Mouse (Mus musculus) adrenal gland, postnatal 25 days (tissue): ENCODE results near the gene Dcbld2. TPM values are rescaled to one million over a fixed set of nuclear protein-coding genes. Genes with fewer than 3 reads are reported as not detected.
"Not testable (repeated sequence)": the region's sequence is repeated elsewhere in the genome, so short reads cannot be mapped to it uniquely, and the experiment has no call there.

ENCODE experiments used
- DNase-seq: peaks from one replicate; pipeline ENCODE4 v3.0.0; 2021; ENCODE audit warnings: mixed read lengths
- total RNA-seq: library from RNA; stranded (reverse); gene quantifications from 2 replicates; pipeline ENCODE4 v1.2.3, GENCODE M21; 2021

Gene Dcbld2
- total RNA-seq, 1 experiment from 2014 or later: 11.5 TPM

- DNase-seq: no peak
Observed at GRCm38 (mm10) chr16:58450648-58451047, 42.4 kb downstream of the Dcbld2 start.

- no peak for DNase-seq
Observed at GRCm38 (mm10) chr16:58451647-58452046, 43.4 kb downstream of the Dcbld2 start.

GRCm38 (mm10) chr16:58453138-58453537 is 44.9 kb downstream of the Dcbld2 start:
- DNase-seq: no peak

- no peak for DNase-seq
Observed at GRCm38 (mm10) chr16:58453820-58454219, 45.6 kb downstream of the Dcbld2 start.

- peak; percentile 45 for DNase-seq
Observed at GRCm38 (mm10) chr16:58454617-58455016, 46.4 kb downstream of the Dcbld2 start.

- DNase-seq: no peak
Observed at GRCm38 (mm10) chr16:58455118-58455517, 46.9 kb downstream of the Dcbld2 start.

GRCm38 (mm10) chr16:58456445-58456844 is 48.2 kb downstream of the Dcbld2 start:
- DNase-seq: no peak

GRCm38 (mm10) chr16:58456991-58457390 is 48.7 kb downstream of the Dcbld2 start:
- no peak for DNase-seq

- not testable (repeated sequence) for DNase-seq
Observed at GRCm38 (mm10) chr16:58459966-58460365, 51.7 kb downstream of the Dcbld2 start.

- no peak for DNase-seq
Observed at GRCm38 (mm10) chr16:58460386-58460785, 52.1 kb downstream of the Dcbld2 start.

GRCm38 (mm10) chr16:58461856-58462518 is 53.7 kb downstream of the Dcbld2 start:
- DNase-seq: no peak

GRCm38 (mm10) chr16:58462519-58462918 is 54.3 kb downstream of the Dcbld2 start:
- no peak for DNase-seq

GRCm38 (mm10) chr16:58464051-58464450 is 55.8 kb downstream of the Dcbld2 start:
- no peak for DNase-seq

- DNase-seq: no peak
Observed at GRCm38 (mm10) chr16:58465412-58465811, 57.2 kb downstream of the Dcbld2 start.

- DNase-seq: no peak
Observed at GRCm38 (mm10) chr16:58470061-58470460, 61.8 kb downstream of the Dcbld2 start.

GRCm38 (mm10) chr16:58470841-58471240 is 62.6 kb downstream of the Dcbld2 start:
- no peak for DNase-seq

GRCm38 (mm10) chr16:58474875-58475274 is 66.6 kb downstream of the Dcbld2 start:
- no peak for DNase-seq

- DNase-seq: no peak
Observed at GRCm38 (mm10) chr16:58475544-58476154, 67.4 kb downstream of the Dcbld2 start.

- DNase-seq: no peak
Observed at GRCm38 (mm10) chr16:58476363-58476762, 68.1 kb downstream of the Dcbld2 start.

GRCm38 (mm10) chr16:58479898-58480448 is 71.7 kb downstream of the Dcbld2 start:
- no peak for DNase-seq

- DNase-seq: no peak
Observed at GRCm38 (mm10) chr16:58481219-58481905, 73.1 kb downstream of the Dcbld2 start.

- DNase-seq: no peak
Observed at GRCm38 (mm10) chr16:58481906-58482270, 73.6 kb downstream of the Dcbld2 start.

- no peak for DNase-seq
Observed at GRCm38 (mm10) chr16:58482296-58482695, 74.1 kb downstream of the Dcbld2 start.
